Mouse (Mus musculus) bone marrow macrophage, adult 2 months (primary cell): ENCODE measurements at regions not wholly inside any gene's neighbourhood (a gene's known extent, or its start where the extent isn't known, plus 50 kb on each side); places are given as distances from the start of the nearest gene placed in this dataset.

Experiments used
- H3K27ac ChIP-seq: 2 replicates; pipeline ENCODE4 v1.5.1; 2012; ENCODE audit warnings: low read depth, low read length; ENCODE audit not compliant: insufficient read depth
- H3K4me1 ChIP-seq: 2 replicates; pipeline ENCODE4 v1.6.1; 2012; ENCODE audit warnings: low read length; ENCODE audit not compliant: control insufficient read depth, insufficient read depth
- H3K4me3 ChIP-seq: 2 replicates; pipeline ENCODE4 v1.5.1; 2012; ENCODE audit warnings: mild to moderate bottlenecking, low read length, moderate library complexity; ENCODE audit not compliant: insufficient read depth
- CTCF ChIP-seq: IDR thresholded peaks from 2 replicates; pipeline ENCODE4 v1.5.1; 2012; ENCODE audit warnings: low read depth, mild to moderate bottlenecking, low read length, moderate library complexity
- POLR2A ChIP-seq: IDR thresholded peaks from 2 replicates; pipeline ENCODE4 v1.6.1; 2012; ENCODE audit warnings: mild to moderate bottlenecking, low read depth, low read length, borderline replicate concordance

DNA sequence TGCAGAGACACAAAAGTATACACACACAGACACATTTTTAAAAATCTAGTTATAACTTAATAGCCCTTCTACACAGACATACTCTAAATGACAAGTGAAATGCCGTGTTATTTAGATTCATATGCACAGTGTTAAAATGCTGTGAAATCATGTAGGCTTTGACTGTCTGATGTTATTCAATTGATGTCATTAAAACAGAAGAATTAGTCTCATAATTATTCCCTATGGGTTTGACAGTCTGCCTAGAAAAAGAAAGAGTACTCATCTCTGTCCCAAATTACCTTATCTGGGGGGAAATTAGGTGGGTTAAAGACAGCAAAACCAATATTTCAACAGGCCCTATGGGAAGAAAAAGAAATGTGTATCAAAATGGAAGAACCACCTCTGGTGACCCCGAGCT, 339.0 kb downstream of the Gm11361 start:
- H3K27ac ChIP-seq: no peak overlapping the region
- H3K4me1 ChIP-seq: peaks cover 6% of the 10 kb centered on the region
- no peak overlapping the region for H3K4me3 ChIP-seq
- TF ChIP-seq POLR2A (no peak), CTCF (no peak)

DNA sequence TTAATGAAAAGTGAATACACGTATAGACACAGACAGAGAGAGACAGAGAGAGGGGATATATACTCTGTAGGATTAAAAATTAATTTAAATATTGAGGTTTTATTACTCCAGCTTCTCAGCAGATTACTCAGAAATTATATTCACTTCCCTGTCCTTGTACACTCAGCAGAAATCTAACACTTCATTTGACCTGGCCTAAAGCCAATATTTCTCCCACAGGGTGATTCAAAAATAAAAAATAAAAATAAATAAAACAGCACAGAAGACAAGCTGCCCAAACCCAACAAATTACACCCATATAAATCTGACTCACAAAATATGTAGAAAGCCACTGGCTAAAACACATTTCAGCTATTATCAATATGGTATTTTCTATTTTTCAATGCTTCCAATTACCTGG, 334.8 kb downstream of the Gm11361 start:
- TF ChIP-seq CTCF (no peak), POLR2A (no peak)
- Histone ChIP-seq H3K4me3 (no peak overlapping the region), H3K4me1 (no peaks in the 10 kb centered on the region), H3K27ac (no peak overlapping the region)

DNA sequence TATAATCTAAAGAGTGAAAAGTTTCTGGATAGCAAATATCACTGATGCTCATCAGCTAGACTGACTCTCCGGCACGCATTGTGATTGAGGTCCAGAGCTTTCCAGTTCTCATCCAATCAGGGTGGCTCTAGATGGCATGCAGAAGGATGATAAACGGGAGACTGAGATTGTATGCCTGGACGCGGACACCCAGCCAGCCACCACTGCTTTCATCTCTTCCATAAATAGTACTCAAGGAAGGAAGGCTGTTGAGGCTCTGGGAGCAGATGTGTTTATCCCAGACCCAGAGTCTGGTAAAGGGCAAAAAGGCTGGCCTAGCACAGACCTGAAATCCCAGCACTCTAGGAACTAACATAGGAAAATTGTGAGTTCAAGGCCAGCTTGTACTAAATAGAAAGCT, 330.6 kb downstream of the Gm11361 start:
- Histone ChIP-seq H3K4me3 (no peak overlapping the region), H3K4me1 (no peaks in the 10 kb centered on the region), H3K27ac (no peak overlapping the region)
- no peak for TF ChIP-seq POLR2A
- no peak for TF ChIP-seq CTCF

DNA sequence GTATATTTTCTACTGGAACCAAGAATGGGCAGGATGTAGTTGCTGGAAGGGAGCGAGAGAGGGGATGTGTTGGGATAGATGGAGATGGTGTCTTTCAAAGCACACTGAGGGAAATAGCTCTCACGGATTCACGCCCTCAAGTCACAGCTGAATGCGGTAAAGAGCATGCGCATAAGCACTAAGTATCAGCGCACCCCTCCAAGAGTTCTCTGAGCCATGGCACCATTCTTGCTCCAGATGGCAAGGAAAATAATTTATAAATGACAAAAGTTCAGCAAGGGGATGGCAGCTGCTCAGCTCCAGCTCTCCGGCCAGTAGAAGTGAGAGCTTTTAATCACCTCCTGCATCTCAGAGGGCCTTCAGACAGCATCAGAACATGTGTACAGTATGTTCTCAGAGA, 329.4 kb downstream of the Gm11361 start:
- H3K4me1 ChIP-seq: no peaks in the 10 kb centered on the region
- no peak for TF ChIP-seq POLR2A
- TF ChIP-seq CTCF: no peak
- H3K4me3 ChIP-seq: no peak overlapping the region
- H3K27ac ChIP-seq: no peak overlapping the region

DNA sequence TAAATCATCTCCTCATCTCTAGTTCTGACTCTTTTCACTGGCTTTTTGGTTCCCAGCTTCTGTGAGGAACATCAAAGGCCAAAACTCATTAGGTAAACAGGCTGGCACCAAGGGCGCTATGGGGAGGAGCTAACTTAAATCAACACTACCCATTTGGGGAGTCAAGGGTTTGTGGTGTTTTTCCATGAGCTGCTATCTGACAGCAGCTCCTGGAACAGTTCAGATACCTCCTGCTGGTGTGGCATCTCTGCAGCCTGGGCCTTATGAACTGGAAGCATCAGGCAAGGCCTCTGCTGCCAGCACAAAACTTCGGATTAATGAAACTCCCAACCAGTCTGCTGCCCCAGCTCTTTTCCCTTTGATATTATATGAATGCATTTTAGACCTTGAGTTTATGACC, 328.8 kb downstream of the Gm11361 start:
- Histone ChIP-seq H3K27ac (no peak overlapping the region), H3K4me1 (no peaks in the 10 kb centered on the region), H3K4me3 (no peak overlapping the region)
- no peak for TF ChIP-seq CTCF
- TF ChIP-seq POLR2A: no peak

DNA sequence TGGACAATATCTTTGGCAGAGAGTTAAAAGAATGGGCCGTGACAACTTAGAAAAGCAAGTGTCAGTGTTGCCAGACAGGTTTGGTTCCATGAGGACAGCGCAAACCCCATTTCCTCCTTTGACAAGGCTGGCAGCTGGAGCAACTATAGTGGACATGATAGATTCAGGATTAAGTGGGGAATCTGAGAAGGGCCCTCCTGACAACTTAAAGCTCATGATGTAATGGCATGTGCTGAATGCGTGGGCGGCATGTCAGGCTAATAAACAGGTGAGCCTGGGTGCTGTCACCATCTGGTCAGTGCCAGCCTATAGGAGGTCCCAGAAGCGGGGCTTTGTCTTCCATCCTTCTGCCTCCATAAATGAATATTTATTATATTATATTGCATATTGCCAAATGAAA, 326.3 kb downstream of the Gm11361 start:
- H3K27ac ChIP-seq: no peak overlapping the region

DNA sequence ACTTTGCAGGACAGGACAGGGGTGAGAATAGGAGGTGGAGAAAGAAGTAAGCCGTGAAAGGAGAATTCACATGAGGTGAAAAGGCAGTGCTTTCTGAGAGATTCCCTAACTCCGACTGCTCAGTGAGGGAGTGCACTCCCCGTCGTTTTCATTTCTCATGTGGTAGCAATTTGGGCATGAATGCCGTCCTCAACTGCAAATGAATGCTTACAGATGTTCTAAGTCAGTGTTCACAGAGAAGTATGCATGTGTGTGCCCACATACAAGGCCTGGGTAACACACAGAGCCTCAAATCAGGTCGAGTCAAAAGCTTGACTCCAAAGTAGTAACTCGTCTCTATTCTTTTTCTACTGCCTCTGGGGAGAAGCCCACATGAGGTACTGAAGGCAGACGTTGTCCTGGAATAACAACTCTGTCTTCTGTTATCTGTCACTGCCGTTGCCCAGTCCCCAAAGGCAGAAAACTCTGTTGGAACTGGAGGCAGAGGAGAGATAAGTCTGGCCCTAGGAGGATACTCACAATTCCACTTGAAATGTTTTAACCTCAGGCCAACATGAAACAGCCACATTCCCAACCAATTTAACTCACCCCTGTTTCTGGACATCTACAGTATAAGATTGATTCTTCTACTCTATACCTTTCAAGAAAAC, 318.0 kb downstream of the Gm11361 start:
- H3K4me3 ChIP-seq: no peak overlapping the region
- no peak overlapping the region for H3K27ac ChIP-seq
- TF ChIP-seq CTCF (no peak), POLR2A (no peak)
- no peaks in the 10 kb centered on the region; the same call in 1 of the 2 replicates for H3K4me1 ChIP-seq

More for the DNA sequence above, 326.3 kb downstream of the Gm11361 start:
- H3K4me1 ChIP-seq: no peaks in the 10 kb centered on the region
- no peak for TF ChIP-seq CTCF
- TF ChIP-seq POLR2A: no peak
- no peak overlapping the region for H3K4me3 ChIP-seq

DNA sequence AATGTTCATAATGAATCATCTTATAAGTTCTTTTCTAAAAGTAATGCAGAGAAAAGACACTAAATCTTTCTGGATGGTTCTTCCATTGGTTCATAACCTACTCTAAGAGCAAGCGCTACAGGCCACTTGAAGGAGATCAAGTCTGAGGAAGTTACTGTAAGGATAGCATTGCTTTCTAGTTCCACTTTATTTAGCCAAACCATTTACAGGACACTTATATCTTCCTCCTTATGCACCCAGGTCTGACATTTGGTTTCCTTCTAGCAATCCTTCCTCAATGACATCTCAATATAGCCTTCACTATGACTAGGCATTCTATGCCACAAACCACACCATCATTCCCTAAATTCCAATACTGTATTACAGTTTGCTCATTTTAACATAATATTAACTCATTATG, 316.0 kb downstream of the Gm11361 start:
- TF ChIP-seq CTCF: no peak
- TF ChIP-seq POLR2A: no peak
- no peak overlapping the region for H3K4me3 ChIP-seq
- no peak overlapping the region for H3K27ac ChIP-seq
- H3K4me1 ChIP-seq: no peaks in the 10 kb centered on the region; the same call in 1 of the 2 replicates

DNA sequence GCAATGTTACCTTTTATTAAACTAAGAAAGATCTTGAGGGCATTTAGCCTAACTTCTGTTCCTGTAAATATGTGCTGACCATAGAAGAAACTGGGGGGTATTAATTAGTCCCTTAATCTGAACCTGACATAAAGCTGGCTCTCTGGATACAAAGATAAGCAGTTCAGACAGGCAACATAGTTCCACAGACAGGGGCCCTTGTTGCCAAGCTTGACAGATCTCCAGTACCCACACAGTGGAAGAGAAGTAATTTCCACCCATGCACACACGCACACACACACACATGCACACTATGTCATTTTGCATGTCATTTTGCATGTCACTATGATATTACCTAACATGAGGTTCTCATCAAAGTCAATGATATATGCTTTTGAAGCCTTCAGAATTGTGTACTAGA, 315.1 kb downstream of the Gm11361 start:
- Histone ChIP-seq H3K4me1 (no peaks in the 10 kb centered on the region; the same call in 1 of the 2 replicates), H3K4me3 (no peak overlapping the region), H3K27ac (no peak overlapping the region)
- no peak for TF ChIP-seq CTCF
- no peak for TF ChIP-seq POLR2A

DNA sequence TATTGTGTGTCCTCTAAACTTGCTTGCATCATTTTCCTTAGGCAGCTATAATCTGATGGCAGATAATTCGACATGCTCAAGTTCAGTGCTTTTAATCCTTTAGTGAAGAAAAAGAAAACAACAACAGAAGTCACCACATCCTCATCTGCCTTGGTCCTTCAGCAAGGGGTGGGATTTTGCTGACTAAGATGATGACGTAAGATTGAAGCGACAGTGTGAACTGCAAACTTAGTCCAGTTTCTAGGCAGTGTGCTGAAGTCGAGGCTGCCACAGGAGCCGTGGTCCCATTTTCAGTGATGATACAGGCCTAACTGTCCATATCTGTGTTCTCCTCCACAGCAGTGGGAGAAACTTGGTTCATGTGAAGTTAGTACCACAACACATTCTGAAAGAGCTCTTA, 314.4 kb downstream of the Gm11361 start:
- H3K4me1 ChIP-seq: no peaks in the 10 kb centered on the region; the same call in 1 of the 2 replicates

More for the DNA sequence above, 314.4 kb downstream of the Gm11361 start:
- no peak overlapping the region for H3K4me3 ChIP-seq
- TF ChIP-seq CTCF (no peak), POLR2A (no peak)
- H3K27ac ChIP-seq: no peak overlapping the region
